Mouse (Mus musculus) heart, embryonic 14.5 days (tissue): ENCODE results near the gene Oasl2. TPM values are rescaled to one million over a fixed set of nuclear protein-coding genes. Genes with fewer than 3 reads are reported as not detected.
"Not testable (repeated sequence)": the region's sequence is repeated elsewhere in the genome, so short reads cannot be mapped to it uniquely, and the experiment has no call there.

ENCODE experiments used
- ATAC-seq: fragments of 200-750 bp; cut with Nextera tagmentation; 2 replicates; pipeline ENCODE4 v1.8.0; 2017; ENCODE audit warnings: low read depth, moderate TSS enrichment; ENCODE audit not compliant: insufficient number of reproducible peaks, insufficient read depth, low FRiP score
- H3K27ac ChIP-seq, 2 experiments: fragments of 200-500 bp in 1 of 2; fragments of 300-500 bp in 1 of 2; sonication (generic) in 1 of 2; replicated peaks in 1 of 2; 2 replicates each; pipeline ENCODE4 v1.5.1; 2012 to 2014; ENCODE audit warnings: low read depth in 2 of 2, low read length in 2 of 2, control low read depth in 1 of 2, mild to moderate bottlenecking in 1 of 2, mixed read lengths in 1 of 2; ENCODE audit not compliant: control insufficient read depth in 1 of 2, insufficient read depth in 1 of 2
- H3K27me3 ChIP-seq: fragments of 300-500 bp; sonication (generic); 2 replicates; pipeline ENCODE4 v1.6.1; 2014; ENCODE audit warnings: mild to moderate bottlenecking, low read length, control low read depth; ENCODE audit not compliant: control insufficient read depth, insufficient read depth
- H3K36me3 ChIP-seq: fragments of 300-500 bp; sonication (generic); 2 replicates; pipeline ENCODE4 v1.6.1; 2014; ENCODE audit warnings: mild to moderate bottlenecking, control low read depth, low read length, mixed read lengths; ENCODE audit not compliant: control insufficient read depth, insufficient read depth
- H3K4me1 ChIP-seq, 2 experiments: fragments of 200-500 bp in 1 of 2; fragments of 300-500 bp in 1 of 2; sonication (generic) in 1 of 2; 2 replicates each; pipeline ENCODE4 v1.6.1; 2012 to 2014; ENCODE audit warnings: low read length in 2 of 2, control low read depth in 1 of 2, mixed read lengths in 1 of 2; ENCODE audit not compliant: control insufficient read depth in 2 of 2, insufficient read depth in 2 of 2
- H3K4me2 ChIP-seq: fragments of 300-500 bp; sonication (generic); 2 replicates; pipeline ENCODE4 v1.6.1; 2014; ENCODE audit warnings: mild to moderate bottlenecking, low read length
- H3K4me3 ChIP-seq, 2 experiments: fragments of 200-500 bp in 1 of 2; fragments of 300-500 bp in 1 of 2; sonication (generic) in 1 of 2; 2 replicates each; pipeline ENCODE4 v1.5.1; 2012 to 2014; ENCODE audit warnings: low read length in 2 of 2, mild to moderate bottlenecking in 2 of 2, control low read depth in 1 of 2, low read depth in 1 of 2, moderate library complexity in 1 of 2; ENCODE audit not compliant: control insufficient read depth in 1 of 2, insufficient read depth in 1 of 2
- H3K9ac ChIP-seq: fragments of 300-500 bp; sonication (generic); 2 replicates; pipeline ENCODE4 v1.6.1; 2014; ENCODE audit warnings: mild to moderate bottlenecking, low read length
- H3K9me3 ChIP-seq: fragments of 300-500 bp; sonication (generic); 2 replicates; pipeline ENCODE4 v1.6.1; 2016; ENCODE audit warnings: low read length, control low read depth; ENCODE audit not compliant: control insufficient read depth
- WGBS: fragments of 180-500 bp; shearing (Covaris S2); extraction: QIAGEN DNeasy Blood & Tissue Kit; methylation state at CpG from one replicate; pipeline ENCODE4 v1.1.7; 2014; 5-methylcytosine and 5-hydroxymethylcytosine counted together
- polyA plus RNA-seq: library from polyadenylated mRNA; unstranded; fragments of >200 nt; fragmentation: Nextera tagmentation; extraction: Ambion mirVana; gene quantifications from 2 replicates; pipeline ENCODE4 v1.2.1, GENCODE M21; 2014

Gene Oasl2
- 5.3 and 6.5 TPM in 2 replicates for polyA plus RNA-seq

DNA sequence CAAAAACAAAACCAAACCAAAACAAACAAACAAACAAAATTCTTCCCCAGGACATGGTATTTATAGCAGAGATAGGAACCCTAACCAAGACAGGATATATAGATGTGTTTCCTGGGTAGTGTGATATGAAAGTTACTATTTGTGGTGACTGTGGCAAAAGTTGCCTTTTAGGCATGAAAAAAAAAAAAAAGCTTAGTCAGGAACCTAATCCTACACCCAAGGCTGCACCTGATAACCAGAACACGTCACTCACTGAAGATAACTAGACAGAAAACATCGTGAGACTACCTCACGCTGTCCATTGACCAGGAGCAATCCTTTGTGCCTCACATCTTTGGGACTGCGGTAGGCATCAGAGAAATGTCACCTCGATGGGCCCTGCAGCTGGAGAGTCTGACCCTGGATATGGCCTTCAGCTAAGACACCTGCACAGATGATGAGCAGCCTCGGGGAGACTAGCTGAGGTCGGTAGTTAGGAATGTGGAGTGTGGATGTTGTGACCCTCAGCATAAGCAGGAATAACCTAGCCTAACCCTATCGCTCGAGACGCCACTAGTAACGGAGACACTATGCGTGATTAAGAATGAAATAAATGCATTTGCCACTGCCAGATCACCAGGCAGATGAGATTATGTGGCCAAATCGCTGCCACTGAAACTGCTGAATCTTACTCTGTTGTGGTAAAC is at the start of gene Oasl2:
Gene Oasl2, plus strand, starts transcription at position 249 of the 686 bp plus-strand sequence.
- H3K27ac ChIP-seq: 0 out of 4 replicates have a peak within 1 kb of the TSS, but pooled peaks of 1 of the 2 experiments have one; percentile 6
- peak within 1 kb of the TSS; percentile 21 to 25 for H3K4me3 ChIP-seq
- H3K27me3 ChIP-seq: no peaks in the 10 kb centered on the region
- no peaks in the 10 kb centered on the region for H3K9me3 ChIP-seq
- no peaks in the 10 kb centered on the region for H3K36me3 ChIP-seq
- H3K4me1 ChIP-seq: peaks cover 6 to 9% of the 10 kb centered on the region in 2 experiments; a peak in 2 of 4 replicates
- 42% methylated on average over 13 of the region's 13 CpGs for WGBS
- ATAC-seq: no peak
- peak within 1 kb of the TSS; percentile 25 for H3K9ac ChIP-seq
- H3K4me2 ChIP-seq: peak within 1 kb of the TSS; percentile 62

DNA sequence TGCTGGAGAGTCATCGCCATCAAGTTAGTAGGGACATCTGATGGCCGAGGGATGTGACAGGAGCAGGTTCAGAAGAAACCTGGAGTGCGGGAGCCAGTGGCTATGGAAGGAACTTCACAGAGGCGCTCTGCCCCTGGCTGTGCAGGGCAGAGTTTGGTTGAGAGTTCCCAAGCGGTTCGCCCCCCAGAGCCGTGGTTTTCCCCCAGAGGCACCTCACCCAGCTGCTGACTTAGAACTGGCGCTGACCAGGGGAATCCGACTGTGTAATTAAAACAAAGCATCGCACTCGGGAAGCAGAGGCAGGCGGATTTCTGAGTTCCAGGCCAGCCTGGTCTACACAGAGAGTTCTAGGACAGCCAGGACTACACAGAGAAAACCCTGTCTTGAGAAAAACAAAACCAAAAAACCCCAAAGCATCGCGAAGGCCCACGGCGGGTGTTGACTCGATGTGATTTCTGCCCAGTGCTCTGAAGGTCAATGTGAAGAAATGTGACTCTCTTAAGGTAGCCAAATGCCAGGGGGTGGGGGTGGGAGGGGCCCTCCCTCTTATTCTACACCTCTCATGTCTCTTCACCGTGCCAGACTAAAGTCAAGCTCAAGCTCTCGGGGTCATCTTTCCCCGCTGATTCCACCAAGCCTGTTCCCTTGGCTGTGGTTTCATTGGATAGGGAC is 45.0 kb upstream of the Oasl2 start:
- Histone ChIP-seq H3K36me3 (no peaks in the 10 kb centered on the region), H3K4me1 (no peaks in the 10 kb centered on the region), H3K27ac (no peak overlapping the region), H3K4me3 (no peak overlapping the region), H3K9me3 (no peaks in the 10 kb centered on the region), H3K9ac (no peak overlapping the region), H3K27me3 (no peaks in the 10 kb centered on the region), H3K4me2 (no peak overlapping the region)
- 74% methylated on average over 20 of the region's 20 CpGs for WGBS
- no peak for ATAC-seq

DNA sequence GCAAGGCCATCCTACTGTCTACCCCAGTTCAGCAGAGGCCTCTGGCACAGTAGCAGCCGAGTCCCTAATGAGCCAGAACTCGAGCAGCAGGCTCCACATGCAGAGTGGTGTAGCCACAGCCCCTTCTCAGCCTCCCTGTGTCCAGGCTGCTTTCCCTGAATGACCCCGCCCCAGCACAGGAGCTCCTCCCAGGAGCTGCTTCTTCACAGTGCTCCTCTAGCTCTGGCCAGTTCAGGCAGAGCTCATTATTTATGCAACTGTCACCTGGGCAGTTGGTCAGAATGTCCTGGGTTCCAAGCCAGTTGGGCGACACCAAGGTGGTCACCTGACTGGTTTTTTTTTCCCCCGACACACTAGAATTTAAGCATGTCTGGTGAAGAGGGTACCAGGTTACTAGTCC is 43.4 kb upstream of the Oasl2 start, which contains the start of gene 4930519G04Rik:
Gene 4930519G04Rik, plus strand, starts transcription at position 301 of the 400 bp plus-strand sequence.
- H3K9me3 ChIP-seq, H3K27me3 ChIP-seq, H3K4me3 ChIP-seq, H3K9ac ChIP-seq, H3K36me3 ChIP-seq, H3K4me1 ChIP-seq, ATAC-seq, H3K27ac ChIP-seq, H3K4me2 ChIP-seq: not testable (repeated sequence)
- WGBS: 78% methylated on average over 3 of the region's 5 CpGs

DNA sequence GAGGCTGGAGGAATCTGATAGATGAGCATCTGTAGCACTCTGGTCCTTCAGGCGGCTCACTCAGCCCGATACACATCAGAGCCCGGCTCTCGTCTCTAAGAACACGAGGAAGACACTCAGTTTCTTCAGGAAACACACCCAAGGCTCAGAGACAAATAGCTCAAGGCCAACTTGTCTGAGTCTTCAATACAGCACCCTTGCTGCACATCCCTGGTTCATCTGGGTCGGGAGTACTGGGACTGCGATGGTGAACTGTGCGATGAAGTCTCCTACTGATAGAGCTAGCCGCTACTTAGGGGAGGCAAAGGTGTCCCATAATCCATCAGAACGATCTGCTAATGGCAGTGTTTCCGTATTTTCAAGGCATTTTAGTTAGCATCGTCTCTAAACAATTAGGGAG is 38.2 kb upstream of the Oasl2 start, which contains the start of gene Gm9936:
Gene Gm9936, minus strand, starts transcription at position 101 of the 400 bp plus-strand sequence.
- WGBS: 77% methylated on average over 12 of the region's 12 CpGs
- no peak within 1 kb of the TSS for H3K9ac ChIP-seq
- no peaks in the 10 kb centered on the region for H3K4me1 ChIP-seq
- no peaks in the 10 kb centered on the region for H3K36me3 ChIP-seq
- H3K27ac ChIP-seq: no peak within 1 kb of the TSS
- H3K9me3 ChIP-seq: no peaks in the 10 kb centered on the region
- ATAC-seq: no peak
- peaks cover 13% of the 10 kb centered on the region for H3K27me3 ChIP-seq
- H3K4me3 ChIP-seq: peak within 1 kb of the TSS; percentile 13 to 28; a peak in 2 of 4 replicates
- peak within 1 kb of the TSS; percentile 60 for H3K4me2 ChIP-seq

DNA sequence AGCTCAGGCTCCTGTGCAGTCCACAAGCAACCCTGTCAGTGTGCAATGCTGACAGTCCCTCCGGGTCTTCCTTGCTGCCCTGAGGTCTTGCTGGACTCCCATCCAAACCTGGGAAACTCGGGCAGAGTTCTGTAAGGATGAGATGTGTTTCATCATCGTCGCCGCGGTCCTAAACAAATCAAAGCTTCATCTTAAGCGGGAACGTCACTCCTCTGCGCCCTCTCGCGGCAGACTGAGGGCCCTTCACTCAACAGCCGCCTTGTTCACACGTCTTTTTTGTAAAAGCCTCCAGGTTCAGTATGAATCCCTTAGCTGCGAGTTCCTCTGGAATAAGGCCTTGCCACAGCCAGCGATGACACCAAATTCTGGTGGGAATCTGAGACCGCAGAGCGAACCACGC is 37.5 kb upstream of the Oasl2 start:
- no peak for ATAC-seq
- H3K36me3 ChIP-seq: no peaks in the 10 kb centered on the region
- H3K4me3 ChIP-seq: peak overlapping the region; percentile 13 to 28; a peak in 2 of 4 replicates
- H3K27me3 ChIP-seq: peaks cover 13% of the 10 kb centered on the region
- H3K9me3 ChIP-seq: no peaks in the 10 kb centered on the region
- WGBS: 4% methylated on average over 18 of the region's 18 CpGs
- no peaks in the 10 kb centered on the region for H3K4me1 ChIP-seq
- no peak overlapping the region for H3K9ac ChIP-seq
- no peak overlapping the region for H3K27ac ChIP-seq
- peak overlapping the region; percentile 60 for H3K4me2 ChIP-seq

- no peak for ATAC-seq
Observed at GRCm38 (mm10) chr5:114861730-114862129, 35.0 kb upstream of the Oasl2 start.

GRCm38 (mm10) chr5:114864813-114865212 is 31.9 kb upstream of the Oasl2 start:
- H3K4me2 ChIP-seq: no peak overlapping the region
- no peak overlapping the region for H3K9ac ChIP-seq
- H3K4me3 ChIP-seq: no peak overlapping the region
- H3K27ac ChIP-seq: no peak overlapping the region
- WGBS: 78% methylated on average over 7 of the region's 7 CpGs
- no peaks in the 10 kb centered on the region for H3K27me3 ChIP-seq
- no peaks in the 10 kb centered on the region for H3K36me3 ChIP-seq
- ATAC-seq: no peak
- H3K4me1 ChIP-seq: no peaks in the 10 kb centered on the region
- H3K9me3 ChIP-seq: peaks cover 13% of the 10 kb centered on the region

More at GRCm38 (mm10) chr5:114861730-114862129, 35.0 kb upstream of the Oasl2 start:
- H3K4me1 ChIP-seq: no peaks in the 10 kb centered on the region
- H3K27me3 ChIP-seq: peaks cover 13% of the 10 kb centered on the region
- H3K36me3 ChIP-seq: no peaks in the 10 kb centered on the region
- H3K9me3 ChIP-seq: no peaks in the 10 kb centered on the region
- WGBS: 73% methylated on average over 6 of the region's 6 CpGs
- H3K4me3 ChIP-seq: no peak overlapping the region
- no peak overlapping the region for H3K4me2 ChIP-seq
- H3K9ac ChIP-seq: no peak overlapping the region
- H3K27ac ChIP-seq: no peak overlapping the region
